Mouse (Mus musculus): ENCODE results near the gene Amdhd2. TPM values are rescaled to one million over a fixed set of nuclear protein-coding genes. Genes with fewer than 3 reads are reported as not detected.

Gene Amdhd2
- polyA plus RNA-seq, 1 experiment from 2014 or later = 31.1 TPM

DNA sequence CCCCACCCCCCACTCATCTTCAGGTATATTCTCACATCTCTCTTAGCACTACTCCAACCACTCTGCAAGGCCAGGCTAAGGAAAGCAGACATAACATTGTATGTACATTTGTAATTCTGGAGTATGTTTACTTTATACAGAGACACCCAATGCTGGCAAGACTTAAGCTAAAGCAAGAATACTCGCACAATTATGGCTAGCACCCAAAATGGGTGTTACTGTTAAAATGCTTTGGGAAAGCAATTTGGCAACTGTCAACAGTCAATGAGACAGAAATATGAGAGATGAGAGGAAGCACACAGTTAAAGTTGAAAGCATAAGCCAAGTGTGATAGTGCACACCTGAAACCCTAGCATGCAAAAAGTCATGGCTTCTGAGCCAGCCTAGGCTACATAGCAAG is 52.3 kb downstream of the Amdhd2 start:
- ATAC-seq = no peak
- Histone ChIP-seq H3K4me1 (ENCODE audit: control insufficient read depth, insufficient read depth, low read length) (peaks cover 1% of the 10 kb centered on the region), H3K9me3 (replicated peaks; ENCODE audit: control insufficient read depth, low read length, poor library complexity, severe bottlenecking) (no peaks in the 10 kb centered on the region), H3K27ac (ENCODE audit: low read length) (no peak overlapping the region), H3K4me2 (ENCODE audit: low read length) (no peak overlapping the region), H3K27me3 (ENCODE audit: control insufficient read depth, insufficient read depth, low read depth, low read length) (no peaks in the 10 kb centered on the region), H3K36me3 (ENCODE audit: control insufficient read depth, insufficient read depth, low read length) (peaks cover 2% of the 10 kb centered on the region; the same call in 1 of the 2 replicates), H3K9ac (ENCODE audit: low read depth, low read length) (no peak overlapping the region), H3K4me3 (ENCODE audit: low read depth, low read length) (no peak overlapping the region)
- WGBS = 84% methylated on average over 1 of the region's 1 CpGs

DNA sequence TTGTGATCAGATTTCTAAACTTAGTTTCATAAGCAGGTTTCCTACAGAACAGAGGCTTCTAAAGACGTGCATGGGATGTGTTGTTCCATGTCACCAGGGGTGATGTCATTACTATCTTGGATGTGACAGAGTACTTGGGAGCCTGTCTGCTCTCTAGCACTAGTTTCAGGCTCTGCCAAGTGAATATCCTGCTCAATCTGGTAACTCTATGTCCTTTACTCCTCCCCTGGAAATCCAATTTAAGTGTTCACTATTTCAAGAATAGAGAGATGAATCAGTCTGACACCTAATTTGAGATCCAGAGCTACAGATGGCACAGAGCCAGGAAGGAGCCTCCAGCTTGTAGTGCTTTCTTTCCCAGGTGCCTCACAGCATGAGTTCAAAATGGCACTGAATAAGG is 54.7 kb downstream of the Amdhd2 start:
- Histone ChIP-seq H3K36me3 (ENCODE audit: control insufficient read depth, insufficient read depth, low read length) (peaks cover 5% of the 10 kb centered on the region; the same call in 1 of the 2 replicates), H3K9ac (ENCODE audit: low read depth, low read length) (no peak overlapping the region), H3K4me3 (ENCODE audit: low read depth, low read length) (no peak overlapping the region), H3K27me3 (ENCODE audit: control insufficient read depth, insufficient read depth, low read depth, low read length) (no peaks in the 10 kb centered on the region), H3K4me2 (ENCODE audit: low read length) (no peak overlapping the region), H3K27ac (ENCODE audit: low read length) (no peak overlapping the region), H3K9me3 (replicated peaks; ENCODE audit: control insufficient read depth, low read length, poor library complexity, severe bottlenecking) (no peaks in the 10 kb centered on the region), H3K4me1 (ENCODE audit: control insufficient read depth, insufficient read depth, low read length) (no peaks in the 10 kb centered on the region)
- ATAC-seq = no peak
- 78% methylated on average over 1 of the region's 1 CpGs for WGBS

Other genes with a start within 250 kb of the Amdhd2 start
- not detected in 2 replicates for gene Dcpp3, start 246.3 kb downstream of the Amdhd2 start, polyA plus RNA-seq (2015; fragmentation: Nextera tagmentation; extraction: Ambion mirVana)
- gene Sbp, start 222.1 kb downstream of the Amdhd2 start, polyA plus RNA-seq (2015; fragmentation: Nextera tagmentation; extraction: Ambion mirVana) = not detected in 2 replicates
- not detected in 2 replicates for gene Sbpl, start 208.5 kb downstream of the Amdhd2 start, polyA plus RNA-seq (2015; fragmentation: Nextera tagmentation; extraction: Ambion mirVana)
- 0.24 TPM in 1 of 2 replicates, not detected in the other for gene Prss30, start 183.2 kb downstream of the Amdhd2 start, polyA plus RNA-seq (2015; fragmentation: Nextera tagmentation; extraction: Ambion mirVana)
- not detected in 2 replicates for gene Prss22, start 165.7 kb downstream of the Amdhd2 start, polyA plus RNA-seq (2015; fragmentation: Nextera tagmentation; extraction: Ambion mirVana)
- gene Prss27, start 125.6 kb downstream of the Amdhd2 start, polyA plus RNA-seq (2015; fragmentation: Nextera tagmentation; extraction: Ambion mirVana) = 0.19 and 0.27 TPM in 2 replicates
- 72.7 and 75.2 TPM in 2 replicates for gene Kctd5, start 90.3 kb downstream of the Amdhd2 start, polyA plus RNA-seq (2015; fragmentation: Nextera tagmentation; extraction: Ambion mirVana)
- gene Pdpk1, start 12.8 kb downstream of the Amdhd2 start, polyA plus RNA-seq (2015; fragmentation: Nextera tagmentation; extraction: Ambion mirVana) = 69.2 and 78.5 TPM in 2 replicates
- 1,371 and 1,629 TPM in 2 replicates for gene Atp6v0c, start 5.9 kb upstream of the Amdhd2 start, polyA plus RNA-seq (2015; fragmentation: Nextera tagmentation; extraction: Ambion mirVana)
- 30.6 and 30.8 TPM in 2 replicates for gene Tbc1d24, start 41.8 kb upstream of the Amdhd2 start, polyA plus RNA-seq (2015; fragmentation: Nextera tagmentation; extraction: Ambion mirVana)
- 3.9 and 4.4 TPM in 2 replicates for gene Ntn3, start 45.8 kb upstream of the Amdhd2 start, polyA plus RNA-seq (2015; fragmentation: Nextera tagmentation; extraction: Ambion mirVana)
- gene Tedc2, start 57.1 kb upstream of the Amdhd2 start, polyA plus RNA-seq (2015; fragmentation: Nextera tagmentation; extraction: Ambion mirVana) = 9.2 and 9.5 TPM in 2 replicates
- gene Ccnf, start 87.7 kb upstream of the Amdhd2 start, polyA plus RNA-seq (2015; fragmentation: Nextera tagmentation; extraction: Ambion mirVana) = 12.7 and 12.9 TPM in 2 replicates
- gene Abca17, start 187.3 kb upstream of the Amdhd2 start, polyA plus RNA-seq (2015; fragmentation: Nextera tagmentation; extraction: Ambion mirVana) = 0.55 and 0.83 TPM in 2 replicates
- 35.0 and 37.6 TPM in 2 replicates for gene Abca3, start 188.2 kb upstream of the Amdhd2 start, polyA plus RNA-seq (2015; fragmentation: Nextera tagmentation; extraction: Ambion mirVana)

Measured in midbrain, embryonic 16.5 days (tissue).